Mouse (Mus musculus) ES-Bruce4 (cell line): ENCODE measurements around the gene D930007J09Rik.

Source experiments
- EP300 ChIP-seq: IDR thresholded peaks from 2 replicates; pipeline ENCODE4 v1.6.1; 2011; ENCODE audit warnings: low read depth, low read length; ENCODE audit not compliant: insufficient read depth
- POLR2A ChIP-seq: IDR thresholded peaks from one replicate; pipeline ENCODE4 v1.8.1; 2011; ENCODE audit warnings: low read length; ENCODE audit not compliant: insufficient read depth

- TF ChIP-seq EP300 (no peak), POLR2A (no peak)
Measured at GRCm38 (mm10) chr13:32827111-32827822, 24.6 kb upstream of the D930007J09Rik start.
